Mouse (Mus musculus): ENCODE data around the gene Rab14. TPM values are rescaled to one million over a fixed set of nuclear protein-coding genes. Genes with fewer than 3 reads are reported as not detected.

Gene Rab14
- total RNA-seq (2018; cell fraction: chromatin; rRNA removed) = 100 to 1,000 TPM; 243 to 608 (median 477) TPM
- total RNA-seq (2018; cell fraction: cytosol; rRNA removed) = 100 to 1,000 TPM; 166 to 246 (median 212) TPM
- 100 to 1,000 TPM; 214 to 458 (median 297) TPM for total RNA-seq (2018; cell fraction: nucleus; rRNA removed)
- 185 to 231 TPM (median 186 TPM) in 3 replicates for polyA plus RNA-seq (2018)

- Histone ChIP-seq H3K79me2 (ENCODE audit: inconsistent target) (peaks cover 39% of the 10 kb centered on the region), H3K4me3 (ENCODE audit: inconsistent target) (peak within 1 kb of the TSS; percentile 78), H3K27ac (peak within 1 kb of the TSS; percentile 84), H3K36me3 (ENCODE audit: inconsistent target) (no peaks in the 10 kb centered on the region)
- 2% methylated on average over 30 of the region's 47 CpGs for whole genome bisulfite sequencing (ENCODE audit: missing documents)
Measured at GRCm38 (mm10) chr2:35200898-35201668, at the start of gene Rab14. Rab14 (minus strand) TSS chr2:35201120.

- no peak overlapping the region for H3K27ac ChIP-seq
- no peaks in the 10 kb centered on the region for H3K79me2 ChIP-seq (ENCODE audit: inconsistent target)
- H3K36me3 ChIP-seq (ENCODE audit: inconsistent target) = no peaks in the 10 kb centered on the region
- H3K4me3 ChIP-seq (ENCODE audit: inconsistent target) = no peak overlapping the region
- 88% methylated on average over 5 of the region's 5 CpGs for WGBS (ENCODE audit: missing documents)
Measured at GRCm38 (mm10) chr2:35247763-35248162, 46.8 kb upstream of the Rab14 start.

GRCm38 (mm10) chr2:35244241-35244640 lies 43.3 kb upstream of the Rab14 start:
- WGBS (ENCODE audit: missing documents) = 3% methylated on average over 3 of the region's 3 CpGs
- no peak overlapping the region for H3K4me3 ChIP-seq (ENCODE audit: inconsistent target)
- H3K36me3 ChIP-seq (ENCODE audit: inconsistent target) = no peaks in the 10 kb centered on the region
- H3K27ac ChIP-seq = no peak overlapping the region
- H3K79me2 ChIP-seq (ENCODE audit: inconsistent target) = no peaks in the 10 kb centered on the region

- WGBS (ENCODE audit: missing documents) = 96% methylated on average over 6 of the region's 6 CpGs
- Histone ChIP-seq H3K27ac (no peak overlapping the region), H3K79me2 (ENCODE audit: inconsistent target) (no peaks in the 10 kb centered on the region), H3K36me3 (ENCODE audit: inconsistent target) (no peaks in the 10 kb centered on the region), H3K4me3 (ENCODE audit: inconsistent target) (no peak overlapping the region)
Measured at GRCm38 (mm10) chr2:35235021-35235420, 34.1 kb upstream of the Rab14 start.

GRCm38 (mm10) chr2:35233898-35234297 lies 33.0 kb upstream of the Rab14 start:
- no peak overlapping the region for H3K4me3 ChIP-seq (ENCODE audit: inconsistent target)
- H3K36me3 ChIP-seq (ENCODE audit: inconsistent target) = no peaks in the 10 kb centered on the region
- 54% methylated on average over 3 of the region's 3 CpGs for whole genome bisulfite sequencing (ENCODE audit: missing documents)
- no peaks in the 10 kb centered on the region for H3K79me2 ChIP-seq (ENCODE audit: inconsistent target)
- H3K27ac ChIP-seq = no peak overlapping the region

GRCm38 (mm10) chr2:35232595-35233445 lies 31.9 kb upstream of the Rab14 start:
- 18% methylated on average over 17 of the region's 17 CpGs for WGBS (ENCODE audit: missing documents)
- Histone ChIP-seq H3K27ac (peak overlapping the region; percentile 90), H3K36me3 (ENCODE audit: inconsistent target) (no peaks in the 10 kb centered on the region), H3K4me3 (ENCODE audit: inconsistent target) (peak overlapping the region; percentile 16; the same call in 1 of the 2 replicates), H3K79me2 (ENCODE audit: inconsistent target) (no peaks in the 10 kb centered on the region)

GRCm38 (mm10) chr2:35231871-35232270 lies 31.0 kb upstream of the Rab14 start:
- Histone ChIP-seq H3K36me3 (ENCODE audit: inconsistent target) (no peaks in the 10 kb centered on the region), H3K4me3 (ENCODE audit: inconsistent target) (no peak overlapping the region), H3K27ac (peak overlapping the region; percentile 90), H3K79me2 (ENCODE audit: inconsistent target) (no peaks in the 10 kb centered on the region)
- 6% methylated on average over 2 of the region's 2 CpGs for WGBS (ENCODE audit: missing documents)

GRCm38 (mm10) chr2:35230215-35230614 lies 29.3 kb upstream of the Rab14 start:
- 11% methylated on average over 4 of the region's 8 CpGs for WGBS (ENCODE audit: missing documents)
- peak overlapping the region; percentile 90 for H3K27ac ChIP-seq
- H3K36me3 ChIP-seq (ENCODE audit: inconsistent target) = no peaks in the 10 kb centered on the region
- H3K79me2 ChIP-seq (ENCODE audit: inconsistent target) = no peaks in the 10 kb centered on the region
- H3K4me3 ChIP-seq (ENCODE audit: inconsistent target) = no peak overlapping the region

GRCm38 (mm10) chr2:35228145-35228544 lies 27.2 kb upstream of the Rab14 start:
- Histone ChIP-seq H3K36me3 (ENCODE audit: inconsistent target) (no peaks in the 10 kb centered on the region), H3K27ac (no peak overlapping the region), H3K4me3 (ENCODE audit: inconsistent target) (no peak overlapping the region), H3K79me2 (ENCODE audit: inconsistent target) (no peaks in the 10 kb centered on the region)
- 88% methylated on average over 4 of the region's 4 CpGs for WGBS (ENCODE audit: missing documents)

- H3K36me3 ChIP-seq (ENCODE audit: inconsistent target) = no peaks in the 10 kb centered on the region
- no peak overlapping the region for H3K27ac ChIP-seq
- H3K4me3 ChIP-seq (ENCODE audit: inconsistent target) = no peak overlapping the region
- 96% methylated on average over 15 of the region's 15 CpGs for WGBS (ENCODE audit: missing documents)
- no peaks in the 10 kb centered on the region for H3K79me2 ChIP-seq (ENCODE audit: inconsistent target)
Measured at GRCm38 (mm10) chr2:35224285-35224684, 23.4 kb upstream of the Rab14 start.

GRCm38 (mm10) chr2:35222822-35223391 lies 22.0 kb upstream of the Rab14 start:
- Histone ChIP-seq H3K79me2 (ENCODE audit: inconsistent target) (no peaks in the 10 kb centered on the region), H3K27ac (no peak overlapping the region), H3K36me3 (ENCODE audit: inconsistent target) (no peaks in the 10 kb centered on the region), H3K4me3 (ENCODE audit: inconsistent target) (no peak overlapping the region)
- 42% methylated on average over 6 of the region's 6 CpGs for WGBS (ENCODE audit: missing documents)

GRCm38 (mm10) chr2:35218736-35219135 lies 17.8 kb upstream of the Rab14 start:
- H3K36me3 ChIP-seq (ENCODE audit: inconsistent target) = no peaks in the 10 kb centered on the region
- 89% methylated on average over 3 of the region's 3 CpGs for WGBS (ENCODE audit: missing documents)
- H3K27ac ChIP-seq = no peak overlapping the region
- H3K4me3 ChIP-seq (ENCODE audit: inconsistent target) = no peak overlapping the region
- no peaks in the 10 kb centered on the region for H3K79me2 ChIP-seq (ENCODE audit: inconsistent target)

GRCm38 (mm10) chr2:35216701-35217100 lies 15.8 kb upstream of the Rab14 start:
- H3K79me2 ChIP-seq (ENCODE audit: inconsistent target) = no peaks in the 10 kb centered on the region
- WGBS (ENCODE audit: missing documents) = 89% methylated on average over 2 of the region's 2 CpGs
- H3K36me3 ChIP-seq (ENCODE audit: inconsistent target) = no peaks in the 10 kb centered on the region
- H3K27ac ChIP-seq = no peak overlapping the region
- H3K4me3 ChIP-seq (ENCODE audit: inconsistent target) = no peak overlapping the region

GRCm38 (mm10) chr2:35215363-35215762 lies 14.4 kb upstream of the Rab14 start:
- no peak overlapping the region for H3K27ac ChIP-seq
- H3K4me3 ChIP-seq (ENCODE audit: inconsistent target) = no peak overlapping the region
- WGBS (ENCODE audit: missing documents) = 90% methylated on average over 14 of the region's 14 CpGs
- no peaks in the 10 kb centered on the region for H3K36me3 ChIP-seq (ENCODE audit: inconsistent target)
- no peaks in the 10 kb centered on the region for H3K79me2 ChIP-seq (ENCODE audit: inconsistent target)

Measured in macrophage (primary cell).